Mouse (Mus musculus): ENCODE data around the gene Thtpa. TPM values are rescaled to one million over a fixed set of nuclear protein-coding genes. Genes with fewer than 3 reads are reported as not detected.
A peak's percentile ranks its signal among the peaks of the same experiment; 100 is the strongest.

Thtpa gene
- polyA plus RNA-seq, 1 experiment from 2014 or later, result 20.8 TPM

- H3K9ac ChIP-seq (ENCODE audit: low read depth, low read length), result no peak overlapping the region
- WGBS, result 82% methylated on average over 4 of the region's 4 CpGs
- no peak overlapping the region for H3K4me2 ChIP-seq (ENCODE audit: low read length)
- no peak for ATAC-seq (replicated peaks; ENCODE audit: low FRiP score, low read depth)
- H3K4me3 ChIP-seq (replicated peaks; ENCODE audit: low read depth, low read length), result no peak overlapping the region
- DNase-seq (ENCODE audit: low spot score), result no peak
- H3K27me3 ChIP-seq (ENCODE audit: insufficient read depth, low read length), result peaks cover 8% of the 10 kb centered on the region
- peaks cover 17% of the 10 kb centered on the region; the same call in 1 of the 2 replicates for H3K4me1 ChIP-seq (replicated peaks; ENCODE audit: insufficient read depth, low read length)
- no peaks in the 10 kb centered on the region for H3K36me3 ChIP-seq (ENCODE audit: insufficient read depth, low read length)
- TF ChIP-seq CTCF (IDR thresholded peaks at IDR 0.05; ENCODE audit: low read depth), result peak; percentile 42; the same call in 1 of the 2 replicates
- no peaks in the 10 kb centered on the region for H3K9me3 ChIP-seq (replicated peaks; ENCODE audit: low read length)
- H3K27ac ChIP-seq, result no peak overlapping the region
Measured at GRCm38 (mm10) chr14:55119421-55120134, 25.0 kb downstream of the Thtpa start.

- TF ChIP-seq CTCF (IDR thresholded peaks at IDR 0.05; ENCODE audit: low read depth), result peak; percentile 91
- Histone ChIP-seq H3K4me1 (replicated peaks; ENCODE audit: insufficient read depth, low read length) (peaks cover 4% of the 10 kb centered on the region; the same call in 1 of the 2 replicates), H3K36me3 (ENCODE audit: insufficient read depth, low read length) (no peaks in the 10 kb centered on the region), H3K4me2 (ENCODE audit: low read length) (peak overlapping the region; percentile 35), H3K9me3 (replicated peaks; ENCODE audit: low read length) (no peaks in the 10 kb centered on the region), H3K9ac (ENCODE audit: low read depth, low read length) (0 out of 2 replicates have a peak overlapping the region, but pooled peaks have one; percentile 15), H3K4me3 (replicated peaks; ENCODE audit: low read depth, low read length) (no peak overlapping the region), H3K27ac (no peak overlapping the region), H3K27me3 (ENCODE audit: insufficient read depth, low read length) (no peaks in the 10 kb centered on the region)
- ATAC-seq (replicated peaks; ENCODE audit: low FRiP score, low read depth), result peak; percentile 92
- 7% methylated on average over 5 of the region's 5 CpGs for WGBS
- DNase-seq (ENCODE audit: low spot score), result peak; percentile 93
Measured at GRCm38 (mm10) chr14:55121947-55122346, 27.4 kb downstream of the Thtpa start.

GRCm38 (mm10) chr14:55122359-55122758 is 27.8 kb downstream of the Thtpa start:
- Histone ChIP-seq H3K9ac (ENCODE audit: low read depth, low read length) (0 out of 2 replicates have a peak overlapping the region, but pooled peaks have one; percentile 15), H3K4me1 (replicated peaks; ENCODE audit: insufficient read depth, low read length) (peaks cover 4% of the 10 kb centered on the region; the same call in 1 of the 2 replicates), H3K4me2 (ENCODE audit: low read length) (peak overlapping the region; percentile 35), H3K27me3 (ENCODE audit: insufficient read depth, low read length) (no peaks in the 10 kb centered on the region), H3K9me3 (replicated peaks; ENCODE audit: low read length) (no peaks in the 10 kb centered on the region), H3K27ac (no peak overlapping the region), H3K36me3 (ENCODE audit: insufficient read depth, low read length) (no peaks in the 10 kb centered on the region), H3K4me3 (replicated peaks; ENCODE audit: low read depth, low read length) (no peak overlapping the region)
- no peak for TF ChIP-seq CTCF (IDR thresholded peaks at IDR 0.05; ENCODE audit: low read depth)
- no peak for DNase-seq (ENCODE audit: low spot score)
- 41% methylated on average over 8 of the region's 8 CpGs for WGBS
- no peak for ATAC-seq (replicated peaks; ENCODE audit: low FRiP score, low read depth)

GRCm38 (mm10) chr14:55125711-55126110 is 31.1 kb downstream of the Thtpa start:
- DNase-seq (ENCODE audit: low spot score) (no peak), ATAC-seq (replicated peaks; ENCODE audit: low FRiP score, low read depth) (no peak)
- Histone ChIP-seq H3K27me3 (ENCODE audit: insufficient read depth, low read length) (no peaks in the 10 kb centered on the region), H3K4me1 (replicated peaks; ENCODE audit: insufficient read depth, low read length) (peaks cover 4% of the 10 kb centered on the region; the same call in 1 of the 2 replicates), H3K36me3 (ENCODE audit: insufficient read depth, low read length) (no peaks in the 10 kb centered on the region), H3K4me2 (ENCODE audit: low read length) (no peak overlapping the region), H3K4me3 (replicated peaks; ENCODE audit: low read depth, low read length) (no peak overlapping the region), H3K27ac (no peak overlapping the region), H3K9me3 (replicated peaks; ENCODE audit: low read length) (no peaks in the 10 kb centered on the region), H3K9ac (ENCODE audit: low read depth, low read length) (no peak overlapping the region)
- TF ChIP-seq CTCF (IDR thresholded peaks at IDR 0.05; ENCODE audit: low read depth), result no peak
- WGBS, result 82% methylated on average over 5 of the region's 5 CpGs

GRCm38 (mm10) chr14:55126521-55126920 is 31.9 kb downstream of the Thtpa start:
- DNase-seq (ENCODE audit: low spot score) (no peak), ATAC-seq (replicated peaks; ENCODE audit: low FRiP score, low read depth) (no peak)
- H3K4me1 ChIP-seq (replicated peaks; ENCODE audit: insufficient read depth, low read length), result peaks cover 4% of the 10 kb centered on the region; the same call in 1 of the 2 replicates
- no peaks in the 10 kb centered on the region for H3K36me3 ChIP-seq (ENCODE audit: insufficient read depth, low read length)
- 88% methylated on average over 7 of the region's 7 CpGs for WGBS
- H3K4me2 ChIP-seq (ENCODE audit: low read length), result no peak overlapping the region
- H3K4me3 ChIP-seq (replicated peaks; ENCODE audit: low read depth, low read length), result no peak overlapping the region
- TF ChIP-seq CTCF (IDR thresholded peaks at IDR 0.05; ENCODE audit: low read depth), result no peak
- H3K9me3 ChIP-seq (replicated peaks; ENCODE audit: low read length), result no peaks in the 10 kb centered on the region
- H3K27ac ChIP-seq, result no peak overlapping the region
- H3K27me3 ChIP-seq (ENCODE audit: insufficient read depth, low read length), result no peaks in the 10 kb centered on the region
- no peak overlapping the region for H3K9ac ChIP-seq (ENCODE audit: low read depth, low read length)

GRCm38 (mm10) chr14:55135676-55136075 is 41.1 kb downstream of the Thtpa start:
- H3K27me3 ChIP-seq (ENCODE audit: insufficient read depth, low read length), result no peaks in the 10 kb centered on the region
- no peak overlapping the region for H3K27ac ChIP-seq
- no peak overlapping the region for H3K9ac ChIP-seq (ENCODE audit: low read depth, low read length)
- no peak for TF ChIP-seq CTCF (IDR thresholded peaks at IDR 0.05; ENCODE audit: low read depth)
- H3K4me1 ChIP-seq (replicated peaks; ENCODE audit: insufficient read depth, low read length), result no peaks in the 10 kb centered on the region
- DNase-seq (ENCODE audit: low spot score) (no peak), ATAC-seq (replicated peaks; ENCODE audit: low FRiP score, low read depth) (no peak)
- no peak overlapping the region for H3K4me3 ChIP-seq (replicated peaks; ENCODE audit: low read depth, low read length)
- H3K9me3 ChIP-seq (replicated peaks; ENCODE audit: low read length), result no peaks in the 10 kb centered on the region
- WGBS, result 42% methylated on average over 8 of the region's 8 CpGs
- no peak overlapping the region for H3K4me2 ChIP-seq (ENCODE audit: low read length)
- no peaks in the 10 kb centered on the region for H3K36me3 ChIP-seq (ENCODE audit: insufficient read depth, low read length)
